Mouse (Mus musculus): Measurements from ENCODE around the gene Chchd6. TPM values are rescaled to one million over a fixed set of nuclear protein-coding genes. Genes with fewer than 3 reads are reported as not detected.

Gene Chchd6
- polyA plus RNA-seq, 1 experiment from 2014 or later: 54.8 TPM

GRCm38 (mm10) chr6:89339447-89339846, 256.0 kb downstream of the Chchd6 start:
- H3K27ac ChIP-seq: no peak overlapping the region
- WGBS: 72% methylated on average over 2 of the region's 2 CpGs
- no peaks in the 10 kb centered on the region for H3K9me3 ChIP-seq
- no peak for ATAC-seq (ENCODE audit: insufficient number of reproducible peaks, insufficient read depth, low FRiP score, low TSS enrichment, low read depth)
- no peaks in the 10 kb centered on the region for H3K27me3 ChIP-seq
- H3K9ac ChIP-seq (replicated peaks): no peak overlapping the region
- no peak overlapping the region for H3K4me3 ChIP-seq (replicated peaks)
- H3K36me3 ChIP-seq: peaks cover 98% of the 10 kb centered on the region
- H3K4me1 ChIP-seq (replicated peaks): peaks cover 10% of the 10 kb centered on the region
- no peak overlapping the region for H3K4me2 ChIP-seq

- H3K4me2 ChIP-seq: no peak overlapping the region
Measured at GRCm38 (mm10) chr6:89338733-89339132, 256.7 kb downstream of the Chchd6 start.

GRCm38 (mm10) chr6:89337574-89337973, 257.9 kb downstream of the Chchd6 start:
- Histone ChIP-seq H3K27ac (no peak overlapping the region), H3K4me2 (no peak overlapping the region), H3K9ac (replicated peaks) (no peak overlapping the region), H3K4me3 (replicated peaks) (no peak overlapping the region), H3K36me3 (peaks cover 100% of the 10 kb centered on the region), H3K4me1 (replicated peaks) (no peaks in the 10 kb centered on the region), H3K9me3 (no peaks in the 10 kb centered on the region), H3K27me3 (no peaks in the 10 kb centered on the region)
- ATAC-seq (ENCODE audit: insufficient number of reproducible peaks, insufficient read depth, low FRiP score, low TSS enrichment, low read depth): no peak
- 91% methylated on average over 9 of the region's 9 CpGs for WGBS

More at GRCm38 (mm10) chr6:89338733-89339132, 256.7 kb downstream of the Chchd6 start:
- H3K36me3 ChIP-seq: peaks cover 100% of the 10 kb centered on the region
- no peak overlapping the region for H3K4me3 ChIP-seq (replicated peaks)
- 0 out of 2 replicates have a peak, but pooled peaks cover 3% of the 10 kb centered on the region for H3K4me1 ChIP-seq (replicated peaks)
- no peak overlapping the region for H3K27ac ChIP-seq
- 96% methylated on average over 8 of the region's 8 CpGs for WGBS
- no peak for ATAC-seq (ENCODE audit: insufficient number of reproducible peaks, insufficient read depth, low FRiP score, low TSS enrichment, low read depth)
- no peak overlapping the region for H3K9ac ChIP-seq (replicated peaks)
- H3K9me3 ChIP-seq: no peaks in the 10 kb centered on the region
- H3K27me3 ChIP-seq: no peaks in the 10 kb centered on the region

GRCm38 (mm10) chr6:89333964-89334702, 261.3 kb downstream of the Chchd6 start:
- 0 out of 2 replicates have a peak, but pooled peaks have one; percentile 15 for ATAC-seq (ENCODE audit: insufficient number of reproducible peaks, insufficient read depth, low FRiP score, low TSS enrichment, low read depth)

More at GRCm38 (mm10) chr6:89333964-89334702, 261.3 kb downstream of the Chchd6 start:
- H3K4me2 ChIP-seq: no peak overlapping the region
- no peak overlapping the region for H3K27ac ChIP-seq
- no peaks in the 10 kb centered on the region for H3K9me3 ChIP-seq
- no peak overlapping the region for H3K9ac ChIP-seq (replicated peaks)
- H3K27me3 ChIP-seq: no peaks in the 10 kb centered on the region
- WGBS: 84% methylated on average over 12 of the region's 12 CpGs
- no peak overlapping the region for H3K4me3 ChIP-seq (replicated peaks)
- H3K36me3 ChIP-seq: peaks cover 100% of the 10 kb centered on the region
- H3K4me1 ChIP-seq (replicated peaks): no peaks in the 10 kb centered on the region

Other genes with a start within 250 kb of the Chchd6 start
- gene Plxna1, start 233.0 kb downstream of the Chchd6 start, polyA plus RNA-seq (2016; fragmentation: Nextera tagmentation; extraction: Ambion mirVana): 31.5 and 33.4 TPM in 2 replicates
- gene Txnrd3, start 48.3 kb upstream of the Chchd6 start, polyA plus RNA-seq (2016; fragmentation: Nextera tagmentation; extraction: Ambion mirVana): 10.3 and 10.8 TPM in 2 replicates
- gene Vmn1r40, start 111.9 kb upstream of the Chchd6 start, polyA plus RNA-seq (2016; fragmentation: Nextera tagmentation; extraction: Ambion mirVana): not detected in 2 replicates
- gene Vmn1r41, start 145.1 kb upstream of the Chchd6 start, polyA plus RNA-seq (2016; fragmentation: Nextera tagmentation; extraction: Ambion mirVana): not detected in 2 replicates